Mouse (Mus musculus) left cerebral cortex, postnatal 25 days (tissue): Measurements from ENCODE around the gene Rnf187. TPM values are rescaled to one million over a fixed set of nuclear protein-coding genes. Genes with fewer than 3 reads are reported as not detected.

Experiments
- DNase-seq, 2 experiments: peaks; one replicate each; pipeline ENCODE4 v3.0.0; 2022; ENCODE audit warnings: low spot score in 2 of 2, mixed read lengths in 1 of 2
- intact Hi-C: fragments of 180-260 bp; cut with DNase I; formaldehyde crosslinking; loops from one replicate; pipeline ENCODE4 v1.15.1; 2025
- total RNA-seq, 2 experiments: library from RNA; stranded (reverse); gene quantifications; 2 replicates each; pipeline ENCODE4 v1.2.3; 2021

Gene Rnf187
- 100 to 1,000 TPM; 480 to 498 TPM for total RNA-seq

- peak; percentile 91 to 95 for DNase-seq
- intact Hi-C loops: no loop called here
Observed at GRCm38 (mm10) chr11:58938322-58939087, at the start of gene Rnf187. TSS of gene Rnf187 (minus strand) at chr11:58938916.

- no peak for DNase-seq
- intact Hi-C loops: no loop called here
Observed at GRCm38 (mm10) chr11:58985299-58985917, 46.7 kb upstream of the Rnf187 start.

- DNase-seq: no peak
- intact Hi-C loops: no loop called here
Observed at GRCm38 (mm10) chr11:58984657-58985056, 45.9 kb upstream of the Rnf187 start.

- DNase-seq: no peak
- intact Hi-C loops: no loop called here
Observed at GRCm38 (mm10) chr11:58983691-58984341, 45.1 kb upstream of the Rnf187 start.

- DNase-seq: no peak
- intact Hi-C loops: no loop called here
Observed at GRCm38 (mm10) chr11:58982471-58983097, 43.9 kb upstream of the Rnf187 start.

- intact Hi-C loops: no loop called here
- DNase-seq: peak; percentile 79 to 87
Observed at GRCm38 (mm10) chr11:58981541-58982447, 43.1 kb upstream of the Rnf187 start.

- DNase-seq: no peak
- intact Hi-C loops: no loop called here
Observed at GRCm38 (mm10) chr11:58980381-58980990, 41.8 kb upstream of the Rnf187 start.

- no peak for DNase-seq
- intact Hi-C loops: no loop called here
Observed at GRCm38 (mm10) chr11:58979661-58980060, 40.9 kb upstream of the Rnf187 start.

GRCm38 (mm10) chr11:58979183-58979582, 40.5 kb upstream of the Rnf187 start:
- no peak for DNase-seq
- intact Hi-C loops: no loop called here

- intact Hi-C loops: no loop called here
- no peak for DNase-seq
Observed at GRCm38 (mm10) chr11:58978706-58979030, 40.0 kb upstream of the Rnf187 start.

- peak; percentile 72 to 81 for DNase-seq
- intact Hi-C loops: no loop called here
Observed at GRCm38 (mm10) chr11:58978027-58978705, 39.5 kb upstream of the Rnf187 start, which contains the start of gene Trim11. TSS of gene Trim11 (plus strand) at chr11:58978093.

GRCm38 (mm10) chr11:58977607-58978026, 38.9 kb upstream of the Rnf187 start:
- intact Hi-C loops: no loop called here
- DNase-seq: no peak

GRCm38 (mm10) chr11:58977150-58977549, 38.4 kb upstream of the Rnf187 start:
- intact Hi-C loops: no loop called here

GRCm38 (mm10) chr11:58974414-58974813, 35.7 kb upstream of the Rnf187 start:
- intact Hi-C loops: no loop called here
- DNase-seq: no peak

More at GRCm38 (mm10) chr11:58977150-58977549, 38.4 kb upstream of the Rnf187 start:
- no peak for DNase-seq

GRCm38 (mm10) chr11:58971796-58972195, 33.1 kb upstream of the Rnf187 start:
- intact Hi-C loops: no loop called here
- DNase-seq: no peak

- intact Hi-C loops: no loop called here
- no peak for DNase-seq
Observed at GRCm38 (mm10) chr11:58970831-58971530, 32.3 kb upstream of the Rnf187 start.

GRCm38 (mm10) chr11:58969659-58970058, 30.9 kb upstream of the Rnf187 start:
- intact Hi-C loops: loop anchor here (5.0 kb wide), 1 partner anchor 213 kb away; the partner anchor contains the start of gene Gjc2

GRCm38 (mm10) chr11:58969027-58969426, 30.3 kb upstream of the Rnf187 start:
- intact Hi-C loops: loop anchor here (5.0 kb wide), 1 partner anchor 213 kb away; the partner anchor contains the start of gene Gjc2
- DNase-seq: no peak

More at GRCm38 (mm10) chr11:58969659-58970058, 30.9 kb upstream of the Rnf187 start:
- DNase-seq: no peak
